Mouse (Mus musculus) forebrain, embryonic 11.5 days (tissue): ENCODE data around the gene Sstr3. TPM values are rescaled to one million over a fixed set of nuclear protein-coding genes. Genes with fewer than 3 reads are reported as not detected.

Experiments
- ATAC-seq: fragments of 200-750 bp; cut with Nextera tagmentation; replicated peaks from 2 replicates; pipeline ENCODE4 v1.8.0; 2017; ENCODE audit warnings: moderate TSS enrichment; ENCODE audit not compliant: low FRiP score
- DNase-seq: peaks from one replicate; pipeline ENCODE4 v3.0.0-alpha.2; 2017; ENCODE audit warnings: low spot score
- H3K27ac ChIP-seq: fragments of 300-500 bp; sonication (generic); 2 replicates; pipeline ENCODE4 v1.5.1; 2014; ENCODE audit warnings: low read depth, low read length
- H3K27me3 ChIP-seq: fragments of 300-500 bp; sonication (generic); 2 replicates; pipeline ENCODE4 v1.6.1; 2014; ENCODE audit warnings: mild to moderate bottlenecking, low read length, mixed read lengths; ENCODE audit not compliant: control insufficient read depth, insufficient read depth
- H3K36me3 ChIP-seq: fragments of 300-500 bp; sonication (generic); 2 replicates; pipeline ENCODE4 v1.6.1; 2014; ENCODE audit warnings: mild to moderate bottlenecking, low read length, moderate library complexity, mixed read lengths; ENCODE audit not compliant: control insufficient read depth, insufficient read depth
- H3K4me1 ChIP-seq: fragments of 300-500 bp; sonication (generic); replicated peaks from 2 replicates; pipeline ENCODE4 v1.6.1; 2014; ENCODE audit warnings: low read length, mixed read lengths; ENCODE audit not compliant: control insufficient read depth, insufficient read depth
- H3K4me2 ChIP-seq: fragments of 300-500 bp; sonication (generic); 2 replicates; pipeline ENCODE4 v1.6.1; 2014; ENCODE audit warnings: low read depth, mild to moderate bottlenecking, low read length, moderate library complexity, mixed read lengths; ENCODE audit not compliant: severe bottlenecking
- H3K4me3 ChIP-seq: fragments of 300-500 bp; sonication (generic); 2 replicates; pipeline ENCODE4 v1.5.1; 2014; ENCODE audit warnings: low read depth, low read length
- H3K9ac ChIP-seq: fragments of 300-500 bp; sonication (generic); 2 replicates; pipeline ENCODE4 v1.6.1; 2014; ENCODE audit warnings: low read length
- H3K9me3 ChIP-seq: fragments of 300-500 bp; sonication (generic); 2 replicates; pipeline ENCODE4 v1.6.1; 2016; ENCODE audit warnings: low read length, mixed read lengths; ENCODE audit not compliant: control insufficient read depth
- WGBS: fragments of 180-500 bp; shearing (Covaris S2); extraction: QIAGEN DNeasy Blood & Tissue Kit; methylation state at CpG from one replicate; pipeline ENCODE4 v1.1.7; 2014; 5-methylcytosine and 5-hydroxymethylcytosine counted together
- polyA plus RNA-seq: library from polyadenylated mRNA; unstranded; fragments of >200 nt; fragmentation: Nextera tagmentation; extraction: Ambion mirVana; gene quantifications from 2 replicates; pipeline ENCODE4 v1.2.1, GENCODE M21; 2014

Gene Sstr3
- polyA plus RNA-seq, 1 experiment from 2014 or later: not detected

- DNase-seq: no peak
- 72% methylated on average over 7 of the region's 7 CpGs for WGBS
- H3K4me3 ChIP-seq: no peak overlapping the region
- no peak overlapping the region for H3K4me2 ChIP-seq
- no peak overlapping the region for H3K27ac ChIP-seq
- ATAC-seq: no peak
- no peaks in the 10 kb centered on the region for H3K4me1 ChIP-seq
- H3K9me3 ChIP-seq: no peaks in the 10 kb centered on the region
- no peaks in the 10 kb centered on the region for H3K36me3 ChIP-seq
- no peak overlapping the region for H3K9ac ChIP-seq
- no peaks in the 10 kb centered on the region for H3K27me3 ChIP-seq
These were observed 26.3 kb downstream of the Sstr3 start for GRCm38 (mm10) chr15:78518221-78518620.

DNA sequence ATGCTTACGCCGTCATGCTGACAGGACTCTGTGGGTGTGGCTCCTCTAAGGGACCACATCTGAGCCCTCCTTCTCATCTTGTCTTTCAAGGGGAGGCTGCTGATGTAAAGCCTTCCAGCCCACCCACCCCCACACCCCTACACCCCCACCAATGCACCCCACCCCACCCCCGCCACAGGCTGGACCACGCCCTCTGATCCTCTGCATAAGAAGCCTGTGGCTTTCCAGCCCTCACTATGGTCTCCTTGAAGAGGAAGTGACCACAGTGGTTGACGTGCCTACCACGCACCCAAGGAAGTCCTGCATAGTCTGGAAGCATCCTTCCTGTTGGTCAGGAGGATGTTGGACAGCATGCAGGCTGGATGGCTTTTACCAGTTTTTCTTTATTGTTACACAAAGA, 28.7 kb downstream of the Sstr3 start:
- Histone ChIP-seq H3K9me3 (no peaks in the 10 kb centered on the region), H3K4me3 (no peak overlapping the region), H3K27me3 (no peaks in the 10 kb centered on the region), H3K36me3 (no peaks in the 10 kb centered on the region), H3K4me2 (no peak overlapping the region), H3K9ac (no peak overlapping the region), H3K27ac (no peak overlapping the region), H3K4me1 (no peaks in the 10 kb centered on the region)
- no peak for ATAC-seq
- no peak for DNase-seq
- WGBS: 89% methylated on average over 6 of the region's 6 CpGs

DNA sequence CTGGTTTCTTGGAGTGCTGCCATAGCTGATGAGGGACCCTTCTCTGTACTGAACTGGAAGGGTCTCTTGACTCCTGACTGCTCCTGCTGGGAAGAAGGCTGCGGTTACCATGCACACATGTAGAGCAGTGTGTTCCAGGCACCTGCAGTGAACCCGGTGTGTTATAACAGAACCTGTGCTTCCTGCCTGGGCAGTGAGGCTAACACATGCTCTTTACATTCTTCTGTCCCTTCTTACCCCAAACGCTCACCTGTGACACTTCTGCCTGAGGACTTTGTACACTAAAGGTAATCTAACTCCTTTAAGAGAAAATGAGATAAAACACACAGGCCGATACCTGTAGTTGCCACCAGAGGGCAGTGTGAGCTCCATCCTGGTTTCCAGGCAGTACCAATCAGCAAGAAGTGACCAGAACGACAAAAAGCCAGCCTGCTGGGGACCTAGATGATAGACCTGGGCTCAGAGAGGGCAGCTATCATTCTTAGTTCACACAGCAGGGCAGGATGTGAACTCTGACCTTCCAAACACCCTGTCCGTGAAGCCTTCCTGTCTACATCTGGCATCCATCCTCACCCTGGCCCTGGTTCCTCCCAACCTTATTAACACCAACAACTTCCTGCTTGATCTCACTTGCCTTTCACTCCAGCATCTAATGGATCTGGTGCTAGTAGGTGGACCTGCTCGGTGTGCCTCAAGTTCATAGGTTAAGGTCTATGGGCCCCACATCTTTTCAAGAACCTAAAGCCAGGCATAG, 29.9 kb downstream of the Sstr3 start:
- H3K9me3 ChIP-seq: no peaks in the 10 kb centered on the region
- H3K36me3 ChIP-seq: no peaks in the 10 kb centered on the region
- no peak overlapping the region for H3K4me3 ChIP-seq
- 29% methylated on average over 7 of the region's 7 CpGs for WGBS
- H3K9ac ChIP-seq: no peak overlapping the region
- H3K4me1 ChIP-seq: peaks cover 4% of the 10 kb centered on the region; the same call in 1 of the 2 replicates
- H3K4me2 ChIP-seq: no peak overlapping the region
- ATAC-seq (0 out of 2 replicates have a peak, but pooled peaks have one; percentile 21), DNase-seq (peak; percentile 85)
- no peaks in the 10 kb centered on the region for H3K27me3 ChIP-seq
- H3K27ac ChIP-seq: no peak overlapping the region

GRCm38 (mm10) chr15:78513019-78513418, 31.5 kb downstream of the Sstr3 start:
- Histone ChIP-seq H3K4me1 (peaks cover 4% of the 10 kb centered on the region; the same call in 1 of the 2 replicates), H3K27ac (no peak overlapping the region), H3K4me3 (no peak overlapping the region), H3K9me3 (no peaks in the 10 kb centered on the region), H3K27me3 (no peaks in the 10 kb centered on the region), H3K4me2 (no peak overlapping the region), H3K36me3 (no peaks in the 10 kb centered on the region), H3K9ac (no peak overlapping the region)
- 89% methylated on average over 14 of the region's 14 CpGs for WGBS
- ATAC-seq: no peak
- no peak for DNase-seq

GRCm38 (mm10) chr15:78511951-78512350, 32.5 kb downstream of the Sstr3 start:
- ATAC-seq: no peak
- Histone ChIP-seq H3K27me3 (no peaks in the 10 kb centered on the region), H3K9me3 (no peaks in the 10 kb centered on the region), H3K27ac (no peak overlapping the region), H3K4me3 (no peak overlapping the region), H3K4me1 (peaks cover 4% of the 10 kb centered on the region; the same call in 1 of the 2 replicates), H3K4me2 (no peak overlapping the region), H3K36me3 (no peaks in the 10 kb centered on the region), H3K9ac (no peak overlapping the region)
- 76% methylated on average over 7 of the region's 7 CpGs for WGBS
- DNase-seq: no peak

- Histone ChIP-seq H3K4me1 (peaks cover 4% of the 10 kb centered on the region; the same call in 1 of the 2 replicates), H3K9me3 (no peaks in the 10 kb centered on the region), H3K36me3 (no peaks in the 10 kb centered on the region), H3K27ac (no peak overlapping the region), H3K27me3 (no peaks in the 10 kb centered on the region), H3K4me2 (no peak overlapping the region), H3K4me3 (no peak overlapping the region), H3K9ac (no peak overlapping the region)
- DNase-seq (no peak), ATAC-seq (no peak)
- 93% methylated on average over 6 of the region's 6 CpGs for WGBS
These were observed 33.7 kb downstream of the Sstr3 start for GRCm38 (mm10) chr15:78510736-78511135.

DNA sequence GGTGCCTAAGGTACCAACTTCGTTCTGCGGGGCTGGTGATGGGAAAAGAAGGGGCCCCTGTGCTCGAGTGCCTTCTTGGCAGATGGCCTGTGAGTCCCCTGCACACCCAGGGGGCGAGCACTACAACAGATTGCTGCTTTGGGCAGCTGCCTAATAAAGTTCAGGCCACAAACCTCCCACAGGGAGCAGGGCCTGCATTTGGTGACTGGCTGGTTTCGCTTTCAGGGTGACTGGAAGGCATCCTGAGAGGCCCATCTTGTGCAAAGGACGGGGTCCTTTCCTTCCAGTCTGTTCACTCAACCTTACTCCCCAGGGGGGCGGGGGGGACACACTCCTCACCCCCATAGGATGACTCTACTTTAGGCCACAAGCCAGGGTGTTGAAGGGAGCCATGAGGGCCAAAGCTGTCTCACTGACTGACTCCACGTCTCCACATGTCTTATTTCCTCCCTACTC, 34.3 kb downstream of the Sstr3 start:
- Histone ChIP-seq H3K4me2 (no peak overlapping the region), H3K27me3 (no peaks in the 10 kb centered on the region), H3K36me3 (no peaks in the 10 kb centered on the region), H3K4me1 (peaks cover 4% of the 10 kb centered on the region; the same call in 1 of the 2 replicates), H3K4me3 (no peak overlapping the region), H3K27ac (no peak overlapping the region), H3K9me3 (no peaks in the 10 kb centered on the region), H3K9ac (peak overlapping the region; percentile 35; the same call in 1 of the 2 replicates)
- DNase-seq: no peak
- ATAC-seq: no peak
- 69% methylated on average over 8 of the region's 8 CpGs for WGBS

DNA sequence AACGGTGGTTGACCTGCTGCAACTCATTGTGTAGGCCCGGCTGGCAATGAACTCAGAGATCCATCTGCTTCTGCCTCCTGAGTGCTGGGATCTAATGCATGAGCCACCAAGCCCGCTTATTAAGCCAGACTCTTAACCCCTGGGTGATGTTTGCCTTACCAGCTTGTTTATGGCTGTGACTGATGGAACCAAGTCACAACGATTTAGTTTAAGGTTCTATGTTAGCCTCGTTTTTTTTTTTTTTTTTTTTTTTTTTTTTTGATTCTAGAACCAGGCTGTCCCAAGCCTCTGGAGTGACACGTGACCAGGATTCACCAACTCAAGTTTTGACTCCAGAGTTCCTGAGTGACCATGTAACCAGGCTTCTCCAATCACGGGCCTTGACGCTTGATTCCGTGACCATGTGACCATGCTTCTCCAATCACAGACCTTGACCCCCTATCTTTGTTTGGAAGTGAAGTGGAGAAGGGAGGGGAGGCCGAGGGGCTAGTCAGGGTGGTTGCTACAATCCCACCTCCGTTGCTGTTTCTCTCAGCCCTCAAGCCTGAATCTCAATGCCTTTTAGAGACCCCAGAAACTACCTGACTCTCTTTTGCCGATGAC, 35.1 kb downstream of the Sstr3 start:
- peaks cover 4% of the 10 kb centered on the region; the same call in 1 of the 2 replicates for H3K4me1 ChIP-seq
- H3K27ac ChIP-seq: no peak overlapping the region
- WGBS: 49% methylated on average over 12 of the region's 12 CpGs
- no peak overlapping the region for H3K4me3 ChIP-seq
- H3K27me3 ChIP-seq: no peaks in the 10 kb centered on the region
- 0 out of 2 replicates have a peak, but pooled peaks have one; percentile 30 for ATAC-seq
- no peak for DNase-seq
- no peaks in the 10 kb centered on the region for H3K36me3 ChIP-seq
- no peaks in the 10 kb centered on the region for H3K9me3 ChIP-seq
- no peak overlapping the region for H3K4me2 ChIP-seq
- H3K9ac ChIP-seq: no peak overlapping the region; the same call in 1 of the 2 replicates
